In the genomic region with DNA sequence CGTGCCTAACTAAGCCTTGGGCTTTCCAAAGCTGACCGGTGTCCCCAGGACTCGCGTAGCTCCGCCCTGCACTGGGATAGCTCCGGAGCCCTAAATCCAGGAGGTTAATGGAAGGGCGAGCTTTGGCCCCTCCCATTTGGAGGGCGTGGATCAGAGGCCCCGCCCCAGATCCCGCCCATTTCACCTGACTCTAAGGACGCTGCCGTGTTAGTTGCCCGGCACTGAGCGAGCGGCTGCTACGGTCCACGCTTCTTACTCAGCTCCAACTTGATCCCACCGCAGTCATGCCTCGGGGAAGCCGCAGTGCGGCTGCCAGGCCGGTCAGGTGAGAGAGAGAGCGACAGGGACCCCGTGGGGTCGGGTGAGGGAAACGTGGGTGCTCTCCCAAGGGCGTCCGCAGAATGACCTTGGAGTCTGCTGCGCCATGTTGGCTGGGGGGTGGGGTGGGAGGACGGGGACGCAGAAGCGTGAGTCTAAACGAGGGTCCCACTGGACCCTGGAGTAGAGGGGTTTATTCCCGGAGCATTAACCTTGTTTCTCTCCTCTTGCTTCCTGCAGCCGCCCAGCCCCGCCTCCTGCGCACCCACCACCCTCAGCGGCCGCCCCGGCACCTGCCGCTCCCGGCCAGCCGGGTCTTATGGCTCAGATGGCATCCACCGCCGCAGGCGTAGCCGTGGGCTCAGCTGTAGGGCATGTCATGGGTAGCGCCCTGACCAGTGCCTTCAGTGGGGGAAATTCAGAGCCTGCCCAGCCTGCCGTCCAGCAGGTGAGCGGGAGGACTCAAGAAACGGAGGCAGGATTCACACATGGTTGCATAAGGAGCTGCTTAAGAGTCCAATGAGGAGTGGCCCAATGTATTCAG, we compare ENCODE assay signal across 8 mouse cellular contexts. TPM values are rescaled to one million over a fixed set of nuclear protein-coding genes. Genes with fewer than 3 reads are reported as not detected.
DNase-seq lines count a peak whose midpoint lies in the region; ATAC-seq and TF ChIP-seq lines count a peak whose summit lies in the region.

Mmp11 (minus strand) TSS at position 817 of the 862 bp plus-strand sequence.

- 2% methylated on average over 51 of the region's 51 CpGs for WGBS in bone marrow, adult 2 months
- WGBS in embryonic facial prominence, embryonic 15.5 days = 2% methylated on average over 50 of the region's 51 CpGs
- WGBS in heart, embryonic 10.5 days = 1% methylated on average over 51 of the region's 51 CpGs
- WGBS in kidney, embryonic 14.5 days = under 1% methylated on average over 51 of the region's 51 CpGs
- 2% methylated on average over 48 of the region's 51 CpGs for WGBS in limb, embryonic 15.5 days
- under 1% methylated on average over 47 of the region's 51 CpGs for WGBS in midbrain, embryonic 16.5 days

- H3K9me3 ChIP-seq in embryonic facial prominence, embryonic 15.5 days (replicated peaks) = no peaks in the 10 kb centered on the region
- no peaks in the 10 kb centered on the region for H3K9me3 ChIP-seq in heart, embryonic 10.5 days
- H3K9me3 ChIP-seq in kidney, embryonic 14.5 days (ENCODE audit: control insufficient read depth, low read length) = no peaks in the 10 kb centered on the region
- H3K9me3 ChIP-seq in limb, embryonic 15.5 days = no peaks in the 10 kb centered on the region
- no peaks in the 10 kb centered on the region for H3K9me3 ChIP-seq in midbrain, embryonic 16.5 days (replicated peaks; ENCODE audit: control insufficient read depth, low read length, poor library complexity, severe bottlenecking)

- no peaks in the 10 kb centered on the region for H3K36me3 ChIP-seq in C2C12 (ENCODE audit: control insufficient read depth, insufficient read depth)
- no peaks in the 10 kb centered on the region for H3K36me3 ChIP-seq in embryonic facial prominence, embryonic 15.5 days
- H3K36me3 ChIP-seq in heart, embryonic 10.5 days = 0 out of 2 replicates have a peak, but pooled peaks cover 2% of the 10 kb centered on the region
- H3K36me3 ChIP-seq in kidney, embryonic 14.5 days (ENCODE audit: control insufficient read depth, insufficient read depth, low read length) = no peaks in the 10 kb centered on the region
- H3K36me3 ChIP-seq in limb, embryonic 15.5 days = no peaks in the 10 kb centered on the region
- H3K36me3 ChIP-seq in midbrain, embryonic 16.5 days (ENCODE audit: control insufficient read depth, insufficient read depth, low read length) = no peaks in the 10 kb centered on the region

- H3K9ac ChIP-seq in embryonic facial prominence, embryonic 15.5 days = peak within 1 kb of the TSS; percentile 23; the same call in 1 of the 2 replicates
- H3K9ac ChIP-seq in kidney, embryonic 14.5 days (ENCODE audit: low read depth, low read length) = peak within 1 kb of the TSS; percentile 61
- H3K9ac ChIP-seq in limb, embryonic 15.5 days = no peak within 1 kb of the TSS
- peak within 1 kb of the TSS; percentile 73 for H3K9ac ChIP-seq in midbrain, embryonic 16.5 days (ENCODE audit: low read depth, low read length)

- H3K27me3 ChIP-seq in C2C12 (ENCODE audit: control insufficient read depth, insufficient read depth, insufficient read length) = no peaks in the 10 kb centered on the region
- H3K27me3 ChIP-seq in embryonic facial prominence, embryonic 15.5 days = peaks cover 23% of the 10 kb centered on the region
- peaks cover 59% of the 10 kb centered on the region for H3K27me3 ChIP-seq in heart, embryonic 10.5 days (ENCODE audit: insufficient read depth, poor library complexity, severe bottlenecking)
- no peaks in the 10 kb centered on the region for H3K27me3 ChIP-seq in kidney, embryonic 14.5 days (ENCODE audit: control insufficient read depth, insufficient read depth, low read length)
- H3K27me3 ChIP-seq in limb, embryonic 15.5 days = peaks cover 21% of the 10 kb centered on the region
- H3K27me3 ChIP-seq in midbrain, embryonic 16.5 days (ENCODE audit: control insufficient read depth, insufficient read depth, low read depth, low read length) = peaks cover 3% of the 10 kb centered on the region

- TF ChIP-seq CTCF in C2C12 (IDR thresholded peaks at IDR 0.05; ENCODE audit: control insufficient read depth, insufficient read depth, insufficient read length) = no peak
- TF ChIP-seq CTCF in bone marrow, adult 2 months (IDR thresholded peaks at IDR 0.05; ENCODE audit: control insufficient read depth, insufficient read depth, low read length) = no peak

- peak; percentile 59 for ATAC-seq in embryonic facial prominence, embryonic 15.5 days (ENCODE audit: insufficient number of reproducible peaks, low FRiP score, low TSS enrichment, low read depth)
- peak; percentile 73 for ATAC-seq in kidney, embryonic 14.5 days (ENCODE audit: low FRiP score, low TSS enrichment)
- ATAC-seq in limb, embryonic 15.5 days (ENCODE audit: insufficient number of reproducible peaks, low FRiP score, low TSS enrichment, low read depth) = peak; percentile 40; the same call in 1 of the 2 replicates
- ATAC-seq in midbrain, embryonic 16.5 days = peak; percentile 73

- H3ac ChIP-seq in C2C12 (ENCODE audit: control insufficient read depth, insufficient read length, low read depth) = peak within 1 kb of the TSS; percentile 4

- peaks cover 2% of the 10 kb centered on the region for H3K4me1 ChIP-seq in bone marrow, adult 2 months (ENCODE audit: control insufficient read depth, insufficient read depth, low read length)
- peaks cover 32% of the 10 kb centered on the region for H3K4me1 ChIP-seq in embryonic facial prominence, embryonic 15.5 days
- H3K4me1 ChIP-seq in heart, embryonic 10.5 days = peaks cover 69% of the 10 kb centered on the region
- H3K4me1 ChIP-seq in kidney, embryonic 14.5 days (ENCODE audit: control insufficient read depth, insufficient read depth, low read length) = peaks cover 22% of the 10 kb centered on the region
- peaks cover 30% of the 10 kb centered on the region for H3K4me1 ChIP-seq in limb, embryonic 15.5 days
- H3K4me1 ChIP-seq in midbrain, embryonic 16.5 days (ENCODE audit: control insufficient read depth, insufficient read depth, low read length) = peaks cover 26% of the 10 kb centered on the region

- H3K79me2 ChIP-seq in C2C12 (ENCODE audit: control insufficient read depth, insufficient read depth) = peaks cover 9% of the 10 kb centered on the region

- peak within 1 kb of the TSS; percentile 88 for H3K4me2 ChIP-seq in embryonic facial prominence, embryonic 15.5 days (replicated peaks)
- H3K4me2 ChIP-seq in kidney, embryonic 14.5 days (replicated peaks; ENCODE audit: low read depth, low read length) = peak within 1 kb of the TSS; percentile 61
- peak within 1 kb of the TSS; percentile 89 for H3K4me2 ChIP-seq in limb, embryonic 15.5 days
- H3K4me2 ChIP-seq in midbrain, embryonic 16.5 days (ENCODE audit: low read length) = peak within 1 kb of the TSS; percentile 91

- H3K27ac ChIP-seq in bone marrow, adult 2 months (ENCODE audit: control insufficient read depth, insufficient read depth, low read depth, low read length, poor library complexity) = peak within 1 kb of the TSS; percentile 80
- no peak within 1 kb of the TSS for H3K27ac ChIP-seq in embryonic facial prominence, embryonic 15.5 days (replicated peaks)
- peak within 1 kb of the TSS; percentile 94 for H3K27ac ChIP-seq in heart, embryonic 10.5 days
- peak within 1 kb of the TSS; percentile 2; the same call in 1 of the 2 replicates for H3K27ac ChIP-seq in kidney, embryonic 14.5 days (ENCODE audit: low read depth, low read length)
- H3K27ac ChIP-seq in limb, embryonic 15.5 days = no peak within 1 kb of the TSS
- H3K27ac ChIP-seq in midbrain, embryonic 16.5 days (ENCODE audit: low read length) = peak within 1 kb of the TSS; percentile 62; the same call in 1 of the 2 replicates

- peak; percentile 91 for TF ChIP-seq POLR2A in bone marrow, adult 2 months (IDR thresholded peaks at IDR 0.05; ENCODE audit: borderline replicate concordance, control insufficient read depth, low read depth, low read length)

- DNase-seq in heart, embryonic 10.5 days (ENCODE audit: low spot score) = peak; percentile 95
- peak; percentile 53 to 54 for DNase-seq in spleen, postnatal 14 days (ENCODE audit: low spot score in 2 of 2)

- peak within 1 kb of the TSS; percentile 21 for H3K4me3 ChIP-seq in C2C12 (ENCODE audit: insufficient read depth, poor library complexity, severe bottlenecking)
- H3K4me3 ChIP-seq in bone marrow, adult 2 months (replicated peaks; ENCODE audit: control insufficient read depth, low read depth, low read length) = peak within 1 kb of the TSS; percentile 94
- H3K4me3 ChIP-seq in embryonic facial prominence, embryonic 15.5 days (replicated peaks) = peak within 1 kb of the TSS; percentile 51
- H3K4me3 ChIP-seq in heart, embryonic 10.5 days = peak within 1 kb of the TSS; percentile 85
- H3K4me3 ChIP-seq in kidney, embryonic 14.5 days (ENCODE audit: low read length) = peak within 1 kb of the TSS; percentile 55
- H3K4me3 ChIP-seq in limb, embryonic 15.5 days = peak within 1 kb of the TSS; percentile 48
- H3K4me3 ChIP-seq in midbrain, embryonic 16.5 days (ENCODE audit: low read depth, low read length) = peak within 1 kb of the TSS; percentile 60

- H3K79me3 ChIP-seq in C2C12 (ENCODE audit: low read depth) = peaks cover 1% of the 10 kb centered on the region

TF ChIP-seq in C2C12, 6 proteins besides CTCF, POLR2A, EP300 and RAD21:
- TF ChIP-seq CEBPB (IDR thresholded peaks at IDR 0.05; ENCODE audit: low read depth) = no peak
- TF ChIP-seq USF1 (IDR thresholded peaks at IDR 0.05; ENCODE audit: low read depth) = no peak
- TF ChIP-seq MYOG (IDR thresholded peaks at IDR 0.05; ENCODE audit: control insufficient read depth, extremely low read depth, insufficient read length) = no peak
- TF ChIP-seq MYOD1 (IDR thresholded peaks at IDR 0.05; ENCODE audit: control insufficient read depth, insufficient read length, low read depth) = no peak
- TF ChIP-seq FOSL1 (IDR thresholded peaks at IDR 0.05; ENCODE audit: insufficient read depth, low read length, poor library complexity, severe bottlenecking) = no peak
- TF ChIP-seq MAX (IDR thresholded peaks at IDR 0.05) = no peak

RNA-seq across cellular contexts. Expression of gene Mmp11, which starts in this region (rescaled TPM):
- polyA plus RNA-seq in C2C12 (2012; fragmentation: generic; extraction: Trizol) = 53.2 TPM
- 3.4 and 4.6 TPM in 2 replicates for polyA plus RNA-seq in bone marrow, adult 2 months (2011; ENCODE audit: insufficient read depth, insufficient read length, low replicate concordance, missing spikeins)
- 101 and 133 TPM in 2 replicates for polyA plus RNA-seq in embryonic facial prominence, embryonic 15.5 days (2015; fragmentation: Nextera tagmentation; extraction: Ambion mirVana)
- 19.4 and 39.0 TPM in 2 replicates for polyA plus RNA-seq in heart, embryonic 10.5 days (2016; fragmentation: Nextera tagmentation; extraction: Ambion mirVana)
- 43.7 and 53.9 TPM in 2 replicates for polyA plus RNA-seq in kidney, embryonic 14.5 days (2014; fragmentation: Nextera tagmentation; extraction: Ambion mirVana)
- 205 and 245 TPM in 2 replicates for polyA plus RNA-seq in limb, embryonic 15.5 days (2015; fragmentation: Nextera tagmentation; extraction: Ambion mirVana)
- 13.3 and 14.6 TPM in 2 replicates for polyA plus RNA-seq in midbrain, embryonic 16.5 days (2015; fragmentation: Nextera tagmentation; extraction: Ambion mirVana)

Comparison
In these comparisons a context has a peak if more than half of its experiments do, and no peak if none do; other contexts are left out.
1. H3K4me3 ChIP-seq: peak in every context shown above with its lines; median percentile 94 in bone marrow, adult 2 months; 85 in heart, embryonic 10.5 days; 60 in midbrain, embryonic 16.5 days; 55 in kidney, embryonic 14.5 days; 51 in embryonic facial prominence, embryonic 15.5 days; 48 in limb, embryonic 15.5 days; 21 in C2C12.
2. H3K27ac ChIP-seq: peak in bone marrow, adult 2 months (single experiment), heart, embryonic 10.5 days (single experiment), kidney, embryonic 14.5 days (single experiment) and midbrain, embryonic 16.5 days (single experiment); none in embryonic facial prominence, embryonic 15.5 days (single experiment) and limb, embryonic 15.5 days (single experiment).
3. Peak in every context shown above with its lines, with median percentiles within 50 percentile points of each other: ATAC-seq and H3K4me2 ChIP-seq.